Mouse (Mus musculus): Measurements from ENCODE around the gene Taf1a. TPM values are rescaled to one million over a fixed set of nuclear protein-coding genes. Genes with fewer than 3 reads are reported as not detected.
A peak's percentile ranks its signal among the peaks of the same experiment; 100 is the strongest.
"Not testable (repeated sequence)": the region's sequence is repeated elsewhere in the genome, so short reads cannot be mapped to it uniquely, and the experiment has no call there.

The Taf1a gene
- polyA plus RNA-seq, 2 experiments: 3.5 to 5.5 TPM

GRCm38 (mm10) chr1:183378321-183378941, 10.3 kb upstream of the Taf1a start:
- Histone ChIP-seq H3K27me3 (ENCODE audit: control insufficient read depth, insufficient read depth, low read length) (no peaks in the 10 kb centered on the region; the same call in 1 of the 2 replicates), H3K4me1 (replicated peaks; ENCODE audit: control insufficient read depth in 2 of 2, insufficient read depth in 2 of 2, low read length in 1 of 2) (peaks cover 0 to 5% of the 10 kb centered on the region in 2 experiments; a peak in 2 of 4 replicates), H3K27ac (no peak overlapping the region), H3K9me3 (ENCODE audit: control insufficient read depth, low read length) (no peaks in the 10 kb centered on the region; the same call in 1 of the 2 replicates), H3K9ac (replicated peaks) (no peak overlapping the region), H3K4me3 (ENCODE audit: insufficient read depth in 1 of 2, low read depth in 2 of 2, low read length in 2 of 2) (no peak overlapping the region), H3K4me2 (ENCODE audit: low read depth) (no peak overlapping the region), H3K36me3 (replicated peaks; ENCODE audit: control insufficient read depth, insufficient read depth, low read depth) (no peaks in the 10 kb centered on the region)
- DNase-seq (ENCODE audit: low read depth in 3 of 3, low spot score in 3 of 3) (peak in 2 of 3 experiments; percentile 26 to 28), ATAC-seq (ENCODE audit: insufficient read depth) (peak; percentile 75)
- TF ChIP-seq EP300 (IDR thresholded peaks at IDR 0.05; ENCODE audit: low read depth) (peak; percentile 25; the same call in 1 of the 2 replicates), CTCF (IDR thresholded peaks at IDR 0.05; ENCODE audit: low read depth) (no peak)
- 35% methylated on average over 10 of the region's 10 CpGs for WGBS (ENCODE audit: insufficient replicate concordance)

- not testable (repeated sequence) for H3K27me3 ChIP-seq (ENCODE audit: control insufficient read depth, insufficient read depth, low read length); H3K4me2 ChIP-seq (ENCODE audit: low read depth); H3K9ac ChIP-seq (replicated peaks); ATAC-seq (ENCODE audit: insufficient read depth); H3K27ac ChIP-seq; H3K4me3 ChIP-seq (ENCODE audit: insufficient read depth in 1 of 2, low read depth in 2 of 2, low read length in 2 of 2); H3K36me3 ChIP-seq (replicated peaks; ENCODE audit: control insufficient read depth, insufficient read depth, low read depth); H3K4me1 ChIP-seq (replicated peaks; ENCODE audit: control insufficient read depth in 2 of 2, insufficient read depth in 2 of 2, low read length in 1 of 2); DNase-seq (ENCODE audit: low read depth in 3 of 3, low spot score in 3 of 3); H3K9me3 ChIP-seq (ENCODE audit: control insufficient read depth, low read length)
- WGBS (ENCODE audit: insufficient replicate concordance): 76% methylated on average over 3 of the region's 3 CpGs
Observed at GRCm38 (mm10) chr1:183379376-183379775, 9.4 kb upstream of the Taf1a start.

GRCm38 (mm10) chr1:183381816-183382215, 7.0 kb upstream of the Taf1a start:
- DNase-seq (ENCODE audit: low read depth in 3 of 3, low spot score in 3 of 3): no peak
- no peak overlapping the region for H3K27ac ChIP-seq
- TF ChIP-seq EP300 (IDR thresholded peaks at IDR 0.05; ENCODE audit: low read depth): no peak
- TF ChIP-seq CTCF (IDR thresholded peaks at IDR 0.05; ENCODE audit: low read depth): no peak
- ATAC-seq (ENCODE audit: insufficient read depth): no peak
- H3K4me3 ChIP-seq (ENCODE audit: insufficient read depth in 1 of 2, low read depth in 2 of 2, low read length in 2 of 2): no peak overlapping the region
- WGBS (ENCODE audit: insufficient replicate concordance): 57% methylated on average over 5 of the region's 5 CpGs
- H3K27me3 ChIP-seq (ENCODE audit: control insufficient read depth, insufficient read depth, low read length): no peaks in the 10 kb centered on the region; the same call in 1 of the 2 replicates
- no peaks in the 10 kb centered on the region for H3K36me3 ChIP-seq (replicated peaks; ENCODE audit: control insufficient read depth, insufficient read depth, low read depth)
- no peaks in the 10 kb centered on the region for H3K9me3 ChIP-seq (ENCODE audit: control insufficient read depth, low read length)
- peaks cover 0 to 5% of the 10 kb centered on the region in 2 experiments; a peak in 2 of 4 replicates for H3K4me1 ChIP-seq (replicated peaks; ENCODE audit: control insufficient read depth in 2 of 2, insufficient read depth in 2 of 2, low read length in 1 of 2)
- H3K9ac ChIP-seq (replicated peaks): no peak overlapping the region
- H3K4me2 ChIP-seq (ENCODE audit: low read depth): no peak overlapping the region

- Histone ChIP-seq H3K27ac (no peak overlapping the region), H3K4me1 (replicated peaks; ENCODE audit: control insufficient read depth in 2 of 2, insufficient read depth in 2 of 2, low read length in 1 of 2) (peaks cover 0 to 5% of the 10 kb centered on the region in 2 experiments; a peak in 2 of 4 replicates), H3K27me3 (ENCODE audit: control insufficient read depth, insufficient read depth, low read length) (no peaks in the 10 kb centered on the region; the same call in 1 of the 2 replicates), H3K9ac (replicated peaks) (no peak overlapping the region), H3K4me3 (ENCODE audit: insufficient read depth in 1 of 2, low read depth in 2 of 2, low read length in 2 of 2) (no peak overlapping the region), H3K4me2 (ENCODE audit: low read depth) (no peak overlapping the region), H3K36me3 (replicated peaks; ENCODE audit: control insufficient read depth, insufficient read depth, low read depth) (no peaks in the 10 kb centered on the region), H3K9me3 (ENCODE audit: control insufficient read depth, low read length) (no peaks in the 10 kb centered on the region)
- DNase-seq (ENCODE audit: low read depth in 3 of 3, low spot score in 3 of 3) (no peak), ATAC-seq (ENCODE audit: insufficient read depth) (no peak)
- 53% methylated on average over 2 of the region's 2 CpGs for WGBS (ENCODE audit: insufficient replicate concordance)
- TF ChIP-seq CTCF (IDR thresholded peaks at IDR 0.05; ENCODE audit: low read depth): no peak
- no peak for TF ChIP-seq EP300 (IDR thresholded peaks at IDR 0.05; ENCODE audit: low read depth)
Observed at GRCm38 (mm10) chr1:183382621-183383020, 6.2 kb upstream of the Taf1a start.

GRCm38 (mm10) chr1:183387421-183387820, 1.4 kb upstream of the Taf1a start:
- H3K9me3 ChIP-seq (ENCODE audit: control insufficient read depth, low read length); H3K4me3 ChIP-seq (ENCODE audit: insufficient read depth in 1 of 2, low read depth in 2 of 2, low read length in 2 of 2); H3K36me3 ChIP-seq (replicated peaks; ENCODE audit: control insufficient read depth, insufficient read depth, low read depth); H3K9ac ChIP-seq (replicated peaks); H3K27ac ChIP-seq; DNase-seq (ENCODE audit: low read depth in 3 of 3, low spot score in 3 of 3); ATAC-seq (ENCODE audit: insufficient read depth); H3K4me1 ChIP-seq (replicated peaks; ENCODE audit: control insufficient read depth in 2 of 2, insufficient read depth in 2 of 2, low read length in 1 of 2); H3K4me2 ChIP-seq (ENCODE audit: low read depth); H3K27me3 ChIP-seq (ENCODE audit: control insufficient read depth, insufficient read depth, low read length): not testable (repeated sequence)
- WGBS (ENCODE audit: insufficient replicate concordance): 71% methylated on average over 3 of the region's 3 CpGs
